Mouse (Mus musculus) megakaryocyte, embryonic 14.5 days (primary cell): ENCODE measurements at regions not wholly inside any gene's neighbourhood (a gene's known extent, or its start where the extent isn't known, plus 50 kb on each side); places are given as distances from the start of the nearest gene placed in this dataset.

Experiments
- FLI1 ChIP-seq: IDR thresholded peaks from 2 replicates; pipeline ENCODE4 v1.6.1; 2012; ENCODE audit warnings: low read length, inconsistent platforms, mixed read lengths
- GATA1 ChIP-seq: IDR thresholded peaks from 3 replicates; pipeline ENCODE4 v1.6.1; 2012; ENCODE audit warnings: mixed read lengths, low read length, inconsistent platforms, borderline replicate concordance

GRCm38 (mm10) chr17:83972026-83972425 is 124.3 kb upstream of the Haao start:
- TF ChIP-seq GATA1 (no peak), FLI1 (no peak)
